7 mouse cellular contexts compared by ENCODE assay signal in genomic region chr10:84515980-84516379, GRCm38 (mm10). TPM values are rescaled to one million over a fixed set of nuclear protein-coding genes. Genes with fewer than 3 reads are reported as not detected.
A peak's percentile ranks its signal among the peaks of the same experiment; 100 is the strongest.
DNase-seq lines count a peak whose midpoint lies in the region; ATAC-seq and TF ChIP-seq lines count a peak whose summit lies in the region.
"Not testable (repeated sequence)": the region's sequence is repeated elsewhere in the genome, so short reads cannot be mapped to it uniquely, and the experiment has no call there.

No protein-coding gene starts in this region.

- H3K27me3 ChIP-seq in MEL (ENCODE audit: control insufficient read depth in 1 of 2, insufficient read depth in 2 of 2, low read length in 2 of 2); hindbrain, embryonic 11.5 days (ENCODE audit: control insufficient read depth, insufficient read depth, low read length); intestine, embryonic 16.5 days (replicated peaks; ENCODE audit: control insufficient read depth, insufficient read depth, low read length); liver, embryonic 16.5 days (ENCODE audit: control insufficient read depth, insufficient read depth, low read depth, low read length); midbrain, embryonic 13.5 days; neural tube, embryonic 14.5 days (ENCODE audit: control insufficient read depth, insufficient read depth, low read length): not testable (repeated sequence)

- not testable (repeated sequence) for TF ChIP-seq EP300 in MEL (IDR thresholded peaks at IDR 0.05; ENCODE audit: low read depth in 1 of 2, low read length in 2 of 2)

- peak overlapping the region; percentile 6 to 11; a peak in 3 of 4 replicates for H3K4me3 ChIP-seq in MEL (ENCODE audit: control insufficient read depth in 1 of 2, insufficient read depth in 1 of 2, low read depth in 2 of 2, low read length in 2 of 2)
- not testable (repeated sequence) for H3K4me3 ChIP-seq in hindbrain, embryonic 11.5 days (ENCODE audit: low read depth, low read length); intestine, embryonic 16.5 days (ENCODE audit: low read length); liver, embryonic 16.5 days (ENCODE audit: low read depth, low read length); midbrain, embryonic 13.5 days (replicated peaks); neural tube, embryonic 14.5 days (ENCODE audit: low read depth, low read length)

- H3K9ac ChIP-seq in MEL (ENCODE audit: control insufficient read depth, low read depth, low read length, poor library complexity, severe bottlenecking), result peak overlapping the region; percentile 39
- not testable (repeated sequence) for H3K9ac ChIP-seq in hindbrain, embryonic 11.5 days (ENCODE audit: low read depth, low read length); intestine, embryonic 16.5 days (ENCODE audit: low read depth, low read length); liver, embryonic 16.5 days (ENCODE audit: low read depth, low read length); midbrain, embryonic 13.5 days (replicated peaks); neural tube, embryonic 14.5 days (replicated peaks; ENCODE audit: low read depth, low read length)

- peak overlapping the region; percentile 78 for H3K27ac ChIP-seq in MEL (ENCODE audit: control insufficient read depth, low read depth, low read length)
- not testable (repeated sequence) for H3K27ac ChIP-seq in hindbrain, embryonic 11.5 days (ENCODE audit: low read depth, low read length); intestine, embryonic 16.5 days (ENCODE audit: low read length); liver, embryonic 16.5 days (ENCODE audit: low read length); midbrain, embryonic 13.5 days; neural tube, embryonic 14.5 days (ENCODE audit: low read depth, low read length)

- DNase-seq in MEL (ENCODE audit: low read depth, low spot score); hindbrain, embryonic 11.5 days (ENCODE audit: low spot score): not testable (repeated sequence)

- not testable (repeated sequence) for H3K4me2 ChIP-seq in hindbrain, embryonic 11.5 days (replicated peaks; ENCODE audit: low read depth, low read length); intestine, embryonic 16.5 days (ENCODE audit: low read depth, low read length); liver, embryonic 16.5 days (ENCODE audit: low read depth, low read length); midbrain, embryonic 13.5 days (replicated peaks); neural tube, embryonic 14.5 days (ENCODE audit: low read depth, low read length)

- 0 out of 2 replicates have a peak, but pooled peaks have one; percentile 16 for ATAC-seq in erythroid progenitor cell, adult 5-6 weeks (replicated peaks; ENCODE audit: low FRiP score, poor library complexity, severe bottlenecking)
- 0 out of 2 replicates have a peak, but pooled peaks have one; percentile 12 for ATAC-seq in hindbrain, embryonic 11.5 days (ENCODE audit: low FRiP score)
- 0 out of 2 replicates have a peak, but pooled peaks have one; percentile 8 for ATAC-seq in intestine, embryonic 16.5 days
- ATAC-seq in liver, embryonic 16.5 days (ENCODE audit: low read depth), result peak; percentile 15; the same call in 1 of the 2 replicates
- peak; percentile 34 for ATAC-seq in midbrain, embryonic 13.5 days
- ATAC-seq in neural tube, embryonic 14.5 days (ENCODE audit: low read depth), result peak; percentile 23; the same call in 1 of the 2 replicates

- H3K36me3 ChIP-seq in MEL (ENCODE audit: control insufficient read depth in 1 of 2, insufficient read depth in 2 of 2, low read length in 2 of 2); hindbrain, embryonic 11.5 days (ENCODE audit: control insufficient read depth, insufficient read depth, low read length); intestine, embryonic 16.5 days (ENCODE audit: control insufficient read depth, insufficient read depth, low read length); liver, embryonic 16.5 days (ENCODE audit: control insufficient read depth, insufficient read depth); midbrain, embryonic 13.5 days; neural tube, embryonic 14.5 days (ENCODE audit: control insufficient read depth, insufficient read depth, low read length): not testable (repeated sequence)

- peaks cover 6 to 14% of the 10 kb centered on the region in 2 experiments for H3K4me1 ChIP-seq in MEL (ENCODE audit: control insufficient read depth in 1 of 2, insufficient read depth in 2 of 2, low read length in 2 of 2)
- H3K4me1 ChIP-seq in hindbrain, embryonic 11.5 days (replicated peaks; ENCODE audit: control insufficient read depth, insufficient read depth, low read length); intestine, embryonic 16.5 days (ENCODE audit: control insufficient read depth, insufficient read depth, low read length); liver, embryonic 16.5 days (ENCODE audit: control insufficient read depth, low read depth, low read length); midbrain, embryonic 13.5 days (replicated peaks); neural tube, embryonic 14.5 days (ENCODE audit: control insufficient read depth, insufficient read depth, low read length): not testable (repeated sequence)

- H3K79me2 ChIP-seq in MEL (ENCODE audit: control insufficient read depth, insufficient read depth, low read length, poor library complexity), result not testable (repeated sequence)

- TF ChIP-seq POLR2A in MEL (IDR thresholded peaks at IDR 0.05; ENCODE audit: control insufficient read depth in 1 of 2, insufficient read depth in 1 of 2, low read depth in 1 of 2, low read length in 2 of 2, poor library complexity in 1 of 2), result not testable (repeated sequence)

- not testable (repeated sequence) for TF ChIP-seq RAD21 in MEL (IDR thresholded peaks at IDR 0.05; ENCODE audit: low read depth, low read length)

- WGBS in hindbrain, embryonic 11.5 days, result 70% methylated on average over 1 of the region's 1 CpGs
- WGBS in intestine, embryonic 16.5 days, result 67% methylated on average over 1 of the region's 1 CpGs
- 50% methylated on average over 1 of the region's 1 CpGs for WGBS in liver, embryonic 16.5 days (ENCODE audit: insufficient replicate concordance)
- WGBS in midbrain, embryonic 13.5 days, result 82% methylated on average over 1 of the region's 1 CpGs
- 76% methylated on average over 1 of the region's 1 CpGs for WGBS in neural tube, embryonic 14.5 days

- not testable (repeated sequence) for TF ChIP-seq CTCF in MEL (IDR thresholded peaks at IDR 0.05 in 2 of 3, conservative IDR thresholded peaks at IDR 0.05 in 1 of 3; ENCODE audit: control insufficient read depth in 1 of 3, insufficient read depth in 1 of 3, low read depth in 2 of 3, low read length in 3 of 3, poor library complexity in 1 of 3, severe bottlenecking in 1 of 3)

- H3K9me3 ChIP-seq in MEL (replicated peaks; ENCODE audit: insufficient read depth, low read length); hindbrain, embryonic 11.5 days (ENCODE audit: control insufficient read depth, low read length); intestine, embryonic 16.5 days (ENCODE audit: control insufficient read depth, low read length); liver, embryonic 16.5 days (replicated peaks; ENCODE audit: control insufficient read depth, low read length); midbrain, embryonic 13.5 days; neural tube, embryonic 14.5 days (ENCODE audit: control insufficient read depth, low read length): not testable (repeated sequence)

RNA-seq across cellular contexts. Expression of gene Ckap4, which starts 17.9 kb away (rescaled TPM):
- 1.0 TPM in 2 replicates for total RNA-seq in MEL (2012; rRNA removed)
- 1 to 10 TPM in 1 of 2 experiments, not detected in 1; 5.2 TPM for polyA plus RNA-seq in MEL (2012; ENCODE audit: insufficient read depth in 1 of 2, insufficient read length in 2 of 2, low read depth in 1 of 2, low replicate concordance in 2 of 2, missing spikeins in 1 of 2)
- 17.7 and 20.5 TPM in 2 replicates for total RNA-seq in erythroid progenitor cell, adult 5-6 weeks (2015; ENCODE audit: low replicate concordance)
- 13.2 and 14.5 TPM in 2 replicates for total RNA-seq in erythroid progenitor cell, adult 5-6 weeks (2017; ENCODE audit: low replicate concordance)
- 90.8 and 91.1 TPM in 2 replicates for polyA plus RNA-seq in hindbrain, embryonic 11.5 days (2014; fragmentation: Nextera tagmentation; extraction: Ambion mirVana)
- 14.4 and 19.9 TPM in 2 replicates for polyA plus RNA-seq in intestine, embryonic 16.5 days (2015; fragmentation: Nextera tagmentation; extraction: Ambion mirVana)
- 5.1 and 7.4 TPM in 2 replicates for polyA plus RNA-seq in liver, embryonic 16.5 days (2015; fragmentation: Nextera tagmentation; extraction: Ambion mirVana)
- polyA plus RNA-seq in midbrain, embryonic 13.5 days (2015; fragmentation: Nextera tagmentation; extraction: Ambion mirVana), result 48.7 and 60.9 TPM in 2 replicates
- polyA plus RNA-seq in neural tube, embryonic 14.5 days (2014; fragmentation: Nextera tagmentation; extraction: Ambion mirVana), result 60.8 and 75.4 TPM in 2 replicates
